Mouse (Mus musculus) cerebellum, adult 2 months (tissue): ENCODE measurements around the gene Bnip2.

ENCODE experiments used
- CTCF ChIP-seq: fragments of 200-500 bp; IDR thresholded peaks from 2 replicates; pipeline ENCODE4 v1.5.1; 2011; ENCODE audit warnings: low read depth, mild to moderate bottlenecking, control low read depth, low read length, moderate library complexity, borderline replicate concordance; ENCODE audit not compliant: insufficient read depth
- POLR2A ChIP-seq: fragments of 200-500 bp; IDR thresholded peaks from 2 replicates; pipeline ENCODE4 v1.6.1; 2011; ENCODE audit warnings: low read length, control low read depth, borderline replicate concordance; ENCODE audit not compliant: insufficient read depth

DNA sequence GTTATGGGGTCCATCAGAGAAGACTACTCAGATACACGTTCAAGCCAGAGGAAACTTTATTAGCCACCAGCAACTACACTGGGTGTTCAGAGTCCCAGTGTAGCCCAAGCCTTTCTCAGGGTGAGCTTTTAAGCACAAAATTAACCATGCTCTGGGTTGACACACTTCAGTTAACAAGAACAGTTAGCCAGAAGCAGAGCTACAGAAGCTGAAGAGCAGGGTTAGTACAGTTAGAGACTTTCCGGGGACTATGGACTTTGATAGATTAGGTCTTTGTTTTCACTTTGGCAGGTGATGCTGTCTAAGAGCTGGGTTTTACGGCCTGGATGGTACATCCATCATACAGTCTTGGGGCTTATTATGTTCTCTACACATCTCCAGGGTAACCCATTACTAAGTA lies 63.5 kb downstream of the Bnip2 start:
- TF ChIP-seq CTCF (no peak), POLR2A (no peak)
